Mouse (Mus musculus): ENCODE results near the gene Pimreg. TPM values are rescaled to one million over a fixed set of nuclear protein-coding genes. Genes with fewer than 3 reads are reported as not detected.

The Pimreg gene
- polyA plus RNA-seq (2015; fragmentation: Nextera tagmentation; extraction: Ambion mirVana): 133 and 138 TPM in 2 replicates

DNA sequence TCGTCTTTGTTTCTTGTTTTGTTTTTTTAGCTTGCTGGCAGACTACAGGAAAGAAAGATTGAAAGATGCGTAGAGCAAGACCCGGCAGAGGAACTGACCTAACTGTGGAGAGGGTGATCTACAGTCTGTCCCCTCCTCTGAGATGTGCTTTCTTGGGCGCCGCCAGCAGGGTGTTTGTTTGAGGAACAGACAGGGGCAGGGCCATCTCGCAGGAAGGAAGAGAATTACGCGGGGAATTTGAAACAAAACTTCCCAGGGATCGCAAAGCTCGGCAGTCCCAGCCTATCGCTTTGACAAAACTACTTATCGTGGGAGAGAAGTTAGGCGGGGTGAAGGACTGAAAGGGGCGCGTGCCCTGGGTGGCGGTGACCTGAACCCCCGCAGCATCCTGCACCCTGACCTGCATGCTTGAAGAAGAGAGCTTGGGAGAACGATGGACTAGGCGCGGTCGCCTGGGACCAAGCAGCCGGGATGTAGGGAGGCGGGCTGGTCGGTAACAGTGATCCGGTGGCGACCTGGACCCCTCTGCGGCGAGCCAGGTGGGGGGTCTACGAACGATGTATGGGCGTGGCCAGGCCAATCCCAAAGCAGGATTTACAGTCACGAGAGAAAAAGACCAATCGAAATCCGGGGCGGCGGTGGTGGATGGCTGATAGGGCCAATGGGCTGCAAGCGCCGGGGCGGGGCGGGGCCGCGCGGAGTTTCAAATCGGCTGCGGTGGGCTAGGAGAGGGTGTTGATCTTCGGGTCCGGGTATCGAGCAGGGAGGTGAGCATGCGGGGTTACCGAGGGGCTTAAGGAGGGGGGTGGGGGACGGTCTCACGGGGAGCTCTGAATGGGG, at the start of gene Pimreg:
Pimreg (plus strand) TSS at position 265 of the 840 bp plus-strand sequence.
- peak within 1 kb of the TSS; percentile 77 for H3K4me3 ChIP-seq (ENCODE audit: low read length)
- WGBS: under 1% methylated on average over 52 of the region's 52 CpGs
- peak within 1 kb of the TSS; percentile 79 for H3K27ac ChIP-seq (ENCODE audit: low read length)
- H3K9ac ChIP-seq (ENCODE audit: low read length): peak within 1 kb of the TSS; percentile 74
- peak; percentile 95 for ATAC-seq (ENCODE audit: low read depth)
- H3K27me3 ChIP-seq (ENCODE audit: control insufficient read depth, insufficient read depth, low read depth, low read length): no peaks in the 10 kb centered on the region
- no peaks in the 10 kb centered on the region for H3K9me3 ChIP-seq (ENCODE audit: control insufficient read depth, low read length)
- peak within 1 kb of the TSS; percentile 78 for H3K4me2 ChIP-seq (ENCODE audit: low read depth, low read length)
- H3K4me1 ChIP-seq (replicated peaks; ENCODE audit: control insufficient read depth, insufficient read depth, low read length): peaks cover 28% of the 10 kb centered on the region
- H3K36me3 ChIP-seq (ENCODE audit: control insufficient read depth, insufficient read depth, low read length): peaks cover 10% of the 10 kb centered on the region

DNA sequence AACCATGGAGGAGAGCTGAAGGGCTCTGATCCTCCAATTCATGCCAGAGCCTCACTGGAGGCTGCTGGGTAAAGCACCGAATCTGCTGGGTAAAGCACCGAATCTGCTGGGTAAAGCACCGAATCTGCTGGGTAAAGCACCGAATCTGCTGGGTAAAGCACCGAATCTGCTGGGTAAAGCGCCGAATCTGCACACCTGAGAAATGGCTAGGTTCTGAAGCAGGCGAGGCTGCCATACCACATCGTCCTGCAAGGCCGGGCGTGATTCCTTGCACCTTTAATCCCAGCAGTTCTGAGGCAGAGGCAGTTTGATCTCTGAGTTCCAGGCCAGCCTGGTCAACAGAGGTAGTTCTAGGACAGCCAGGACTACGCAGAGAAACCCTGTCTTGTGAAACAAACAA, 49.4 kb upstream of the Pimreg start:
- Histone ChIP-seq H3K9ac (ENCODE audit: low read length) (no peak overlapping the region), H3K9me3 (ENCODE audit: control insufficient read depth, low read length) (no peaks in the 10 kb centered on the region), H3K4me2 (ENCODE audit: low read depth, low read length) (no peak overlapping the region), H3K4me1 (replicated peaks; ENCODE audit: control insufficient read depth, insufficient read depth, low read length) (peaks cover 7% of the 10 kb centered on the region; the same call in 1 of the 2 replicates), H3K27me3 (ENCODE audit: control insufficient read depth, insufficient read depth, low read depth, low read length) (no peaks in the 10 kb centered on the region), H3K4me3 (ENCODE audit: low read length) (no peak overlapping the region), H3K36me3 (ENCODE audit: control insufficient read depth, insufficient read depth, low read length) (no peaks in the 10 kb centered on the region), H3K27ac (ENCODE audit: low read length) (no peak overlapping the region)
- ATAC-seq (ENCODE audit: low read depth): no peak
- WGBS: 84% methylated on average over 12 of the region's 12 CpGs

DNA sequence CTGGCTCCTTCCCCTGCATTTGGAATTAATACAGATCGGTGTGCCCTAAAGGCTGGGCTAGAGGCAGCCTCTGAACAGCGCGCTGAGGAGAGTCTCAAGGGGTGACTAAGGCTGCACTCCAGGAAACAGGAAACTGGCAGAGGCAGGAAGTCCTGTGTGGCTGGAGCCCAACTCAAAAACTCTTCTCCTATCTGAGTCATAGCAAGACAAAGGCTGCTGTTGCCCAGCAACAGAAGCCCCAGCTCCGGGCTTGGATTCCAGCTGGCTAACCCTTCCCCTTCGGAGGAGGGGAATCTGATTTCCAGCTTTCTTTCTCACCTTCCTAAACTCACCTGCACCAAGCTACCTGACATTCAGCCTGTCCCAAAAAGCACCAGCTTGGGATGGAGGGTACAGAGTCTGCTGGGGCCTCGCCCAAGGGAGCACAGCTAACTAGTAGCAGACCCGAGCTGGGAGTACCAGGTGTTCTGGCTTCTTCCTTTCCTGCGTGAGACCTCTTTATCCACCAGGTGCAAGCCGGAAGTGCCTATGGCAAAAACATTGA, 45.8 kb upstream of the Pimreg start:
- H3K9ac ChIP-seq (ENCODE audit: low read length): peak overlapping the region; percentile 34; the same call in 1 of the 2 replicates
- WGBS: 21% methylated on average over 9 of the region's 9 CpGs
- ATAC-seq (ENCODE audit: low read depth): peak; percentile 97
- H3K36me3 ChIP-seq (ENCODE audit: control insufficient read depth, insufficient read depth, low read length): no peaks in the 10 kb centered on the region
- peaks cover 7% of the 10 kb centered on the region; the same call in 1 of the 2 replicates for H3K4me1 ChIP-seq (replicated peaks; ENCODE audit: control insufficient read depth, insufficient read depth, low read length)
- H3K4me2 ChIP-seq (ENCODE audit: low read depth, low read length): peak overlapping the region; percentile 41
- H3K27me3 ChIP-seq (ENCODE audit: control insufficient read depth, insufficient read depth, low read depth, low read length): no peaks in the 10 kb centered on the region
- peak overlapping the region; percentile 16 for H3K4me3 ChIP-seq (ENCODE audit: low read length)
- no peaks in the 10 kb centered on the region for H3K9me3 ChIP-seq (ENCODE audit: control insufficient read depth, low read length)
- H3K27ac ChIP-seq (ENCODE audit: low read length): peak overlapping the region; percentile 84

DNA sequence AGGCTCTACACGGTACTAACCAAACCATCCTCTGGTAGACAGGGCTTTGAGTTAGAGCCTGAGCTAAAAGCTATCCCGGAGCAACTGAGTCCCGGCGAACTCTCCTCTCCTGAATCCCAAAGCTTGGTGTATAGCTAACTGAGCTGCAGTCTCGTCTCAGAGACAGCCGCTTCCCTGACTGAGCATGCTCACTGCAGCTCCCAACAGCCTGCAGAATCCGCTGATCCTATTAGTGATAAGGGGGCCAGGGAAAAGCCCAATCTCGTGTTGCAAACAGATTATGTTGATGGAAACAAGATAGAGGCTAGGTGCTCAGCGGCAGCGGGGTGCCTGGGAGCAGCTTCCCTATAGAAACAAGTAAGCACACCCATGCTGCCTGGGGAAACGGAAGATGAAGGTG, 45.0 kb upstream of the Pimreg start:
- H3K9ac ChIP-seq (ENCODE audit: low read length): no peak overlapping the region
- 19% methylated on average over 11 of the region's 11 CpGs for WGBS
- H3K4me2 ChIP-seq (ENCODE audit: low read depth, low read length): peak overlapping the region; percentile 18; the same call in 1 of the 2 replicates
- peaks cover 7% of the 10 kb centered on the region; the same call in 1 of the 2 replicates for H3K4me1 ChIP-seq (replicated peaks; ENCODE audit: control insufficient read depth, insufficient read depth, low read length)
- H3K27me3 ChIP-seq (ENCODE audit: control insufficient read depth, insufficient read depth, low read depth, low read length): no peaks in the 10 kb centered on the region
- no peak overlapping the region for H3K4me3 ChIP-seq (ENCODE audit: low read length)
- no peak overlapping the region for H3K27ac ChIP-seq (ENCODE audit: low read length)
- no peaks in the 10 kb centered on the region for H3K36me3 ChIP-seq (ENCODE audit: control insufficient read depth, insufficient read depth, low read length)
- ATAC-seq (ENCODE audit: low read depth): no peak
- no peaks in the 10 kb centered on the region for H3K9me3 ChIP-seq (ENCODE audit: control insufficient read depth, low read length)

DNA sequence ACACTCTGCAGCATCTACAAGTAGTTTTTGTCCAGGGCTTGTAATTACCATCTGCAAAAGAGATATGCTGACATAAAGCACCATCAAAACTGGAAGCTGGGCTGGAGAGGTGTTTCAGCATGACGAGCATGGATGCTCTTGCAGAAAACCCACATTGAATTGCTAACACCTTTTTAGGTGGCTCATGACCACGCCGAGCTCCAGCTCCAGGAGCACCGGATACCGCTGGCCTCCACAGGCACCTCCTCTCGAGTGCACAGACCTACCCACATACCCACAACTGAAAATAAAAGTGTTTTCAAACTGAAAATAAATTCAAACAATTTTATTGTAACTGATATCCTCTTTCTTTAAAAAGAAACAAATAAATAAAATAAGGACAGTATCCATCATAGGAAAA, 41.6 kb upstream of the Pimreg start:
- Histone ChIP-seq H3K9me3 (ENCODE audit: control insufficient read depth, low read length) (no peaks in the 10 kb centered on the region), H3K27me3 (ENCODE audit: control insufficient read depth, insufficient read depth, low read depth, low read length) (no peaks in the 10 kb centered on the region), H3K9ac (ENCODE audit: low read length) (no peak overlapping the region), H3K27ac (ENCODE audit: low read length) (no peak overlapping the region), H3K4me3 (ENCODE audit: low read length) (no peak overlapping the region), H3K36me3 (ENCODE audit: control insufficient read depth, insufficient read depth, low read length) (no peaks in the 10 kb centered on the region), H3K4me1 (replicated peaks; ENCODE audit: control insufficient read depth, insufficient read depth, low read length) (peaks cover 7% of the 10 kb centered on the region; the same call in 1 of the 2 replicates), H3K4me2 (ENCODE audit: low read depth, low read length) (no peak overlapping the region)
- ATAC-seq (ENCODE audit: low read depth): no peak
- WGBS: 87% methylated on average over 6 of the region's 6 CpGs

DNA sequence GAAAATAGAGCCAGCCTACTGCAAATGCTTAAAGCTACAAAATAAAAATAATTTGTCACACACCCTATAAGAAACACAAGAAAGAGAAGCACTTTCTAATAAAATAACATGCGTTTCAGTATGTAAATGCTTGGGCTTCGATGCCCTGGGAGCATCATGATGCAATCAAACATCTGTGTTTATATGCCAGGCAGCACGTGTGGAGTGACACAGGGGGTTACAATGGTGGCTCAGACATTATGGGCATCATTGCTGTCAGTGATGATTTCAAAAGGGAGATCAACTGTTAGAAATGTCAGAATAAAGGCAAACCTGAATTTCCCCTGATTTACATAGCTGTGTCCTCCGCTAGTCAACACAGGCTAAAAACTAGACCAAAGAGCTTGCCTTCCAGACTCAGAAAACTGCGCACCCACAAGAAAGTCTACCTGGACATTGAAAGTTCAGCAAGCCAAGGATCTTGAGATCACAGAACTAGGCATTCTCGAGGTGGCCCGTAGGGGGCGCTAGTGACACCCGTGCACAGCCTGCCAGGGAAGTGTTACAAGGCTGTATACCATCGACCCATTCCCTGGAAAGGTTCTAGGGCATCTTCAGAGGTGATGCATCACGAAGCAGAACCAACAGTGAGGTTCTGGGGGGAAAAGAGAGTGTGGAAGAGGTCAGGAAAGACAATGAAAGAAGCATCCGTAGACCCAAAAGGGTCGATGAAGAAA, 39.5 kb upstream of the Pimreg start:
- Histone ChIP-seq H3K4me3 (ENCODE audit: low read length) (no peak overlapping the region), H3K9me3 (ENCODE audit: control insufficient read depth, low read length) (no peaks in the 10 kb centered on the region), H3K4me2 (ENCODE audit: low read depth, low read length) (no peak overlapping the region), H3K27ac (ENCODE audit: low read length) (no peak overlapping the region), H3K4me1 (replicated peaks; ENCODE audit: control insufficient read depth, insufficient read depth, low read length) (no peaks in the 10 kb centered on the region), H3K36me3 (ENCODE audit: control insufficient read depth, insufficient read depth, low read length) (no peaks in the 10 kb centered on the region), H3K9ac (ENCODE audit: low read length) (no peak overlapping the region), H3K27me3 (ENCODE audit: control insufficient read depth, insufficient read depth, low read depth, low read length) (no peaks in the 10 kb centered on the region)
- no peak for ATAC-seq (ENCODE audit: low read depth)
- 46% methylated on average over 13 of the region's 13 CpGs for WGBS

DNA sequence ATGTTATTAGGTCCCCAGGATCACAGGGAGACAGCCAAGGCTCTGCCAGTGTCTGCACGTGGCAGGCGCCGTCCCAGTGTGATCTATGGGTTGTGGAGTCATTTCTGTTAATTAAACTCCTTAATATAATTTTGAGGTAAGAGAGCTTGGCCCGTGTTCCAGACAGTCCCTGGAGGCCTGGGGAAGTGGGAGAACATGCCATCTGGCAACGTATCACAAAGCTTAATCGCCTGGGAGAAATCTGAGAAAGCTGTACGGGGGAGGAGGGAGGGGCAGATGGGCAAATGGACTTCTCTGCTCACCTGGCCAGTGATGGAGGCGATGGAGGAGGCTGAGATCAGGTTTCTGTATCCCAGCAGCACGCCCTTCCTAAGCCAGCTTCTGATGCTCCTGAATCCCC, 38.7 kb upstream of the Pimreg start:
- H3K27me3 ChIP-seq (ENCODE audit: control insufficient read depth, insufficient read depth, low read depth, low read length): no peaks in the 10 kb centered on the region
- 41% methylated on average over 9 of the region's 9 CpGs for WGBS

DNA sequence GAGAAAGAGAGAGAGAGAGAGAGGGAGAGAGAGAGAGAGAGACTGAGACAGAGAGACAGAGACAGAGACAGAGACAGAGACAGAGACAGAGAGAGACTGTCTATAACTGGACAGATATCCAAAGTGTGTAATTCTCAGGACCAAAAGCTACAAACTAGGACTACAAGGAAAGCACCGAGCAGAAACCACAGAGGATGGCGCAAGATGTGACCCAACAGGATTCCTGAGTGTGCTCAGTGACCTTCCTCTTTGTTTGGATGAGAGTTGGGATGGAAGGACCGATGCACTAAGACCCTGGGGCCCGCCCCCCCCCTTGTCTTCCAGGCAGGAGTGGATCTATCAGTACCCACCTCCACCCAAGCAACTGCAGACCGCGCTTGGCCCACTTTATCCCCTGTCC, 36.3 kb upstream of the Pimreg start:
- Histone ChIP-seq H3K4me3 (ENCODE audit: low read length) (no peak overlapping the region), H3K36me3 (ENCODE audit: control insufficient read depth, insufficient read depth, low read length) (no peaks in the 10 kb centered on the region), H3K27me3 (ENCODE audit: control insufficient read depth, insufficient read depth, low read depth, low read length) (no peaks in the 10 kb centered on the region), H3K4me1 (replicated peaks; ENCODE audit: control insufficient read depth, insufficient read depth, low read length) (no peaks in the 10 kb centered on the region), H3K4me2 (ENCODE audit: low read depth, low read length) (no peak overlapping the region), H3K9ac (ENCODE audit: low read length) (no peak overlapping the region), H3K27ac (ENCODE audit: low read length) (no peak overlapping the region), H3K9me3 (ENCODE audit: control insufficient read depth, low read length) (no peaks in the 10 kb centered on the region)
- no peak for ATAC-seq (ENCODE audit: low read depth)
- WGBS: 87% methylated on average over 6 of the region's 6 CpGs

More for the DNA sequence above, 38.7 kb upstream of the Pimreg start:
- no peak overlapping the region for H3K9ac ChIP-seq (ENCODE audit: low read length)
- no peak overlapping the region for H3K27ac ChIP-seq (ENCODE audit: low read length)
- ATAC-seq (ENCODE audit: low read depth): no peak
- no peak overlapping the region for H3K4me3 ChIP-seq (ENCODE audit: low read length)
- H3K4me2 ChIP-seq (ENCODE audit: low read depth, low read length): no peak overlapping the region
- H3K36me3 ChIP-seq (ENCODE audit: control insufficient read depth, insufficient read depth, low read length): no peaks in the 10 kb centered on the region
- no peaks in the 10 kb centered on the region for H3K4me1 ChIP-seq (replicated peaks; ENCODE audit: control insufficient read depth, insufficient read depth, low read length)
- H3K9me3 ChIP-seq (ENCODE audit: control insufficient read depth, low read length): no peaks in the 10 kb centered on the region

DNA sequence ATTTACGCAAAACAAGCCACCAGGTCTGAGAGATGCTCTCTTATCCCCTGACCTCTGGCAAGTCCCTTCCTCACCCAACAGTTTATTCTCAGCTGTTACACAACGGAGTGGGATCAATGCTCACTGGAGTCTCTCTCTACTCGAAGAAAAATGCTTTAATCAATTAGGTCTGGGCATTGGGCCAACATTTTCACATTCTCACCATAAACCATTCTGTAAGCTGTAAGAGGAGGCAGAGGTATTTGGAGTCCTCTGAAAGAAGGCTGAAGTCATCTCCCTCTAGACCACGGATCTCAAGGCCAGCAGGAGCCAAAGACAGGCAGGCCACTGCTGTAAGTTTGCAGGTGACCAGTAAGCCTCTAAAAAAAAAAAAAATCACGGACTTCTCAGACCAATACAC, 31.5 kb upstream of the Pimreg start:
- ATAC-seq (ENCODE audit: low read depth): no peak
- Histone ChIP-seq H3K9me3 (ENCODE audit: control insufficient read depth, low read length) (no peaks in the 10 kb centered on the region), H3K36me3 (ENCODE audit: control insufficient read depth, insufficient read depth, low read length) (no peaks in the 10 kb centered on the region), H3K4me2 (ENCODE audit: low read depth, low read length) (no peak overlapping the region), H3K27ac (ENCODE audit: low read length) (no peak overlapping the region), H3K4me1 (replicated peaks; ENCODE audit: control insufficient read depth, insufficient read depth, low read length) (no peaks in the 10 kb centered on the region), H3K9ac (ENCODE audit: low read length) (no peak overlapping the region), H3K4me3 (ENCODE audit: low read length) (no peak overlapping the region), H3K27me3 (ENCODE audit: control insufficient read depth, insufficient read depth, low read depth, low read length) (no peaks in the 10 kb centered on the region)
- WGBS: 24% methylated on average over 5 of the region's 5 CpGs
